Mouse (Mus musculus): ENCODE results near the gene Gm29049. TPM values are rescaled to one million over a fixed set of nuclear protein-coding genes. Genes with fewer than 3 reads are reported as not detected.
"Not testable (repeated sequence)": the region's sequence is repeated elsewhere in the genome, so short reads cannot be mapped to it uniquely, and the experiment has no call there.

The Gm29049 gene
- not detected in 2 replicates for polyA plus RNA-seq (2015; fragmentation: Nextera tagmentation; extraction: Ambion mirVana)

- not testable (repeated sequence) for H3K27ac ChIP-seq (ENCODE audit: low read length); H3K27me3 ChIP-seq (replicated peaks; ENCODE audit: control insufficient read depth, insufficient read depth, low read length); H3K4me2 ChIP-seq (ENCODE audit: low read depth, low read length); H3K9me3 ChIP-seq (ENCODE audit: control insufficient read depth, low read length); H3K4me1 ChIP-seq (ENCODE audit: control insufficient read depth, insufficient read depth, low read length); ATAC-seq; H3K36me3 ChIP-seq (ENCODE audit: control insufficient read depth, insufficient read depth, low read length); H3K4me3 ChIP-seq (ENCODE audit: low read length); H3K9ac ChIP-seq (ENCODE audit: low read depth, low read length)
- WGBS = 29% methylated on average over 2 of the region's 3 CpGs
These were observed at the start of gene Gm29049 for GRCm38 (mm10) chrY:7997068-7997467. Gene Gm29049, minus strand, starts transcription at chrY:7997168.

Other genes starting within 250 kb of the Gm29049 start
- not detected in 2 replicates for gene Gm20825, start 74.3 kb upstream of the Gm29049 start, polyA plus RNA-seq (2015; fragmentation: Nextera tagmentation; extraction: Ambion mirVana)